Mouse (Mus musculus) heart, embryonic 10.5 days (tissue): ENCODE results near the gene Iqsec1. TPM values are rescaled to one million over a fixed set of nuclear protein-coding genes. Genes with fewer than 3 reads are reported as not detected.
A peak's percentile ranks its signal among the peaks of the same experiment; 100 is the strongest.

Experiments
- DNase-seq: peaks from one replicate; pipeline ENCODE4 v3.0.0-alpha.2; 2017; ENCODE audit warnings: low spot score
- H3K27ac ChIP-seq: fragments of 300-500 bp; sonication (generic); 2 replicates; pipeline ENCODE4 v1.5.1; 2016; ENCODE audit warnings: mild to moderate bottlenecking
- H3K27me3 ChIP-seq: fragments of 300-500 bp; sonication (generic); 2 replicates; pipeline ENCODE4 v1.6.1; 2016; ENCODE audit warnings: mild to moderate bottlenecking; ENCODE audit not compliant: poor library complexity, insufficient read depth, severe bottlenecking
- H3K36me3 ChIP-seq: fragments of 300-500 bp; sonication (generic); 2 replicates; pipeline ENCODE4 v1.6.1; 2016; ENCODE audit warnings: mild to moderate bottlenecking, moderate library complexity
- H3K4me1 ChIP-seq: fragments of 300-500 bp; sonication (generic); 2 replicates; pipeline ENCODE4 v1.6.1; 2016; ENCODE audit warnings: mild to moderate bottlenecking
- H3K4me3 ChIP-seq: fragments of 300-500 bp; sonication (generic); 2 replicates; pipeline ENCODE4 v1.5.1; 2016; ENCODE audit warnings: mild to moderate bottlenecking, moderate library complexity
- H3K9me3 ChIP-seq: fragments of 300-500 bp; sonication (generic); 2 replicates; pipeline ENCODE4 v1.6.1; 2016; ENCODE audit warnings: mild to moderate bottlenecking, moderate library complexity
- WGBS: fragments of 180-500 bp; shearing (Covaris S2); methylation state at CpG from one replicate; pipeline ENCODE4 v1.1.7; 2016; 5-methylcytosine and 5-hydroxymethylcytosine counted together
- polyA plus RNA-seq: library from polyadenylated mRNA; unstranded; fragments of >200 nt; fragmentation: Nextera tagmentation; extraction: Ambion mirVana; gene quantifications from 2 replicates; pipeline ENCODE4 v1.2.1, GENCODE M21; 2016

Iqsec1 gene
- polyA plus RNA-seq, 1 experiment from 2014 or later = 12.1 TPM

- Histone ChIP-seq H3K27me3 (peaks cover 3% of the 10 kb centered on the region; the same call in 1 of the 2 replicates), H3K9me3 (no peaks in the 10 kb centered on the region), H3K4me1 (peaks cover 68% of the 10 kb centered on the region), H3K36me3 (no peaks in the 10 kb centered on the region), H3K4me3 (no peak overlapping the region), H3K27ac (no peak overlapping the region)
- 38% methylated on average over 2 of the region's 2 CpGs for WGBS
- no peak for DNase-seq
Observed at GRCm38 (mm10) chr6:90805101-90805500, 183.4 kb downstream of the Iqsec1 start.

- Histone ChIP-seq H3K4me3 (no peak overlapping the region), H3K4me1 (peaks cover 68% of the 10 kb centered on the region), H3K27me3 (no peaks in the 10 kb centered on the region; the same call in 1 of the 2 replicates), H3K27ac (no peak overlapping the region), H3K9me3 (no peaks in the 10 kb centered on the region), H3K36me3 (no peaks in the 10 kb centered on the region)
- DNase-seq = no peak
Observed at GRCm38 (mm10) chr6:90804646-90805045, 183.8 kb downstream of the Iqsec1 start.

DNA sequence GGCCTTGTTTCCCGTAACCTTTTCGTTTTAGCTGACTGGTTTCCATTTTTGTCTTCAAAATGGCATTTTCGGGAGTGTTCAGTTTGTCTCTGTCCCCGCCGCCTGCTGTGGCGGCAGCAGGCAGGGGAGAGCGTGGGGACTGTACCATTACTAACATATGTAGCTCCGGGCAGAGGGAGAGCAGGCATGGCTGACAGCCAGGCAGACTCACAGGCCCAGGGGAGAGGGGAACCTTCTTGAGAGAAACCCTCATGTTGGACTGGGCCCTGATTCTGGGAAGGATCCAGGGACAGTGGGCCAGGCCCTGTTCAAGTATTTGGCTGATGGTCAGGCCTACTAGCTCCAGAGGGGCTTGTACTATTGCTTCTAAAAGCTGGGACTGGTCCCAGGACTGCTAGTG is 185.9 kb downstream of the Iqsec1 start:
- H3K27ac ChIP-seq = no peak overlapping the region
- no peaks in the 10 kb centered on the region for H3K9me3 ChIP-seq
- H3K36me3 ChIP-seq = no peaks in the 10 kb centered on the region
- 83% methylated on average over 8 of the region's 8 CpGs for WGBS
- peaks cover 62% of the 10 kb centered on the region for H3K4me1 ChIP-seq
- H3K4me3 ChIP-seq = no peak overlapping the region
- DNase-seq = no peak
- no peaks in the 10 kb centered on the region for H3K27me3 ChIP-seq

DNA sequence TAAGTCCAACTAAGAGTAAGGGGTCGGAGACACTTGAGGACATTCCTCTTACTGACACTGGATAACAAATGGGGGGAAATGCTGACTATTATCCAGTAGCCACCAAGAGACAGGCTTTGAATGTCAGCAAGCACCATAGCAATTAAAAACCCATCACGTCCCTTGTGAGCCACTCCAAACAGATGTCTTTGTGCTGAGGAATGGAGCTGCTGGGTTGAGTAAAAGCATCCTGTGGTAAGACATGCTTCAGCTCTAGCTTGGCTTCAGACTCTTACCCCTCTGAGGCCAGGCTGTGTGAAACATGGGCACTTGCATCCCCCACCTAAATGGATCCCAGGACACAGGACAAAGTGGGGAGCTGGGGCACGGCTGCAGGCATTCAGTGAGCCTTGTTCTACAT is 186.4 kb downstream of the Iqsec1 start:
- Histone ChIP-seq H3K27ac (no peak overlapping the region), H3K9me3 (no peaks in the 10 kb centered on the region), H3K4me1 (peaks cover 57% of the 10 kb centered on the region), H3K36me3 (no peaks in the 10 kb centered on the region), H3K4me3 (no peak overlapping the region), H3K27me3 (no peaks in the 10 kb centered on the region)
- WGBS = 75% methylated on average over 3 of the region's 3 CpGs
- no peak for DNase-seq

DNA sequence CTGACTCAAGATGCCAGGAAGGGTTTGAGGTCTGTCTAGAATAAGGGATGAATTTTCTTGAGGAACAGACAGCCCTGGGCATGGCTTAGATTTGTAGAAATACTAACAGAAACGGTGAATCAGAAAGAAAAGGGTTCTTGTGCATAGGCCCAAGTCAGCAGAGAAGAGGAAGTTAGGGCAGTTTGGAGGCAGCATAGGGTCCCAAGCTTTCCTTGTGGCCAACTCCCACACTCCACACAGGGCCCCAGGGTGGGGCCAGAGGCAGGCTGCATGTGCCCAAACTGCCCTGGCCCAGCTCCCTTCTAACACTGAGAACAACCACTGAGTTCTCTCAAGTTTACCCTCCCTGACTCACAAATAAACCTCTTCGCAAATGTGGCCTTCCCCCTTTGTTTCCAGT is 187.7 kb downstream of the Iqsec1 start:
- H3K27ac ChIP-seq = no peak overlapping the region
- H3K9me3 ChIP-seq = no peaks in the 10 kb centered on the region
- WGBS = 78% methylated on average over 2 of the region's 2 CpGs
- H3K4me3 ChIP-seq = no peak overlapping the region
- peaks cover 52% of the 10 kb centered on the region for H3K4me1 ChIP-seq
- no peak for DNase-seq
- H3K27me3 ChIP-seq = no peaks in the 10 kb centered on the region
- no peaks in the 10 kb centered on the region for H3K36me3 ChIP-seq

DNA sequence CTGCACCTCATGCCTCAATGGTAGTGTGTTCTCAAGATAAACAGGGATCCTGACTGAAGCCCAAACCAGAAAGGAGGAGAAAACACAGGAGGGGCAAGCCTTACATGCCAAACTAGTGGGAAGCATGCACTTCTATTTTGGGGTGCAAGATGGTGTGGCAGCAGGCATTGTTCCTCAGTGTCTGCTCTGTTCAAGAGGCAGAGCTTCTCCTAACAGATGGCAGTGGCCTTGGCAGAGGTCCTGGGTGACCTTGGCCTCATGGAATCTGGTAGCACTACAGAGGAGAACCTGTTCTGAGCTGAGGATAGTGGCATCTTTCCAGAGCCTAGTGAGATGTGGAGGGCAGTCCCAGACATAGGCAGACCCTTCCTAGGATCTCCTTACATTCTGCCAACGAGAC is 189.4 kb downstream of the Iqsec1 start:
- H3K27ac ChIP-seq = no peak overlapping the region
- H3K4me1 ChIP-seq = peaks cover 41% of the 10 kb centered on the region
- WGBS = 88% methylated on average over 1 of the region's 1 CpGs

GRCm38 (mm10) chr6:90798201-90798600 is 190.3 kb downstream of the Iqsec1 start:
- Histone ChIP-seq H3K9me3 (no peaks in the 10 kb centered on the region), H3K4me1 (peaks cover 38% of the 10 kb centered on the region; the same call in 1 of the 2 replicates), H3K27ac (peak overlapping the region; percentile 36; the same call in 1 of the 2 replicates), H3K4me3 (no peak overlapping the region), H3K36me3 (no peaks in the 10 kb centered on the region), H3K27me3 (no peaks in the 10 kb centered on the region)
- no peak for DNase-seq

More for the DNA sequence above, 189.4 kb downstream of the Iqsec1 start:
- Histone ChIP-seq H3K9me3 (no peaks in the 10 kb centered on the region), H3K27me3 (no peaks in the 10 kb centered on the region), H3K4me3 (no peak overlapping the region), H3K36me3 (no peaks in the 10 kb centered on the region)
- no peak for DNase-seq

- no peak overlapping the region for H3K27ac ChIP-seq
- no peak for DNase-seq
- H3K4me1 ChIP-seq = peaks cover 31% of the 10 kb centered on the region; the same call in 1 of the 2 replicates
- H3K36me3 ChIP-seq = no peaks in the 10 kb centered on the region
- no peak overlapping the region for H3K4me3 ChIP-seq
- no peaks in the 10 kb centered on the region for H3K27me3 ChIP-seq
- WGBS = 89% methylated on average over 2 of the region's 2 CpGs
- H3K9me3 ChIP-seq = no peaks in the 10 kb centered on the region
Observed at GRCm38 (mm10) chr6:90796902-90797596, 191.4 kb downstream of the Iqsec1 start.

GRCm38 (mm10) chr6:90790901-90791300 is 197.6 kb downstream of the Iqsec1 start:
- Histone ChIP-seq H3K27ac (no peak overlapping the region), H3K27me3 (no peaks in the 10 kb centered on the region), H3K4me3 (no peak overlapping the region), H3K4me1 (0 out of 2 replicates have a peak, but pooled peaks cover 12% of the 10 kb centered on the region), H3K9me3 (no peaks in the 10 kb centered on the region), H3K36me3 (no peaks in the 10 kb centered on the region)
- DNase-seq = no peak

GRCm38 (mm10) chr6:90789520-90789919 is 199.0 kb downstream of the Iqsec1 start:
- WGBS = 86% methylated on average over 5 of the region's 5 CpGs

GRCm38 (mm10) chr6:90787587-90787986 is 200.9 kb downstream of the Iqsec1 start:
- no peak overlapping the region for H3K27ac ChIP-seq
- DNase-seq = no peak
- 90% methylated on average over 3 of the region's 3 CpGs for WGBS
- no peaks in the 10 kb centered on the region for H3K36me3 ChIP-seq
- H3K9me3 ChIP-seq = no peaks in the 10 kb centered on the region
- no peak overlapping the region for H3K4me3 ChIP-seq
- peaks cover 37% of the 10 kb centered on the region for H3K4me1 ChIP-seq
- H3K27me3 ChIP-seq = no peaks in the 10 kb centered on the region

More at GRCm38 (mm10) chr6:90789520-90789919, 199.0 kb downstream of the Iqsec1 start:
- Histone ChIP-seq H3K4me3 (no peak overlapping the region), H3K36me3 (no peaks in the 10 kb centered on the region), H3K4me1 (0 out of 2 replicates have a peak, but pooled peaks cover 19% of the 10 kb centered on the region), H3K9me3 (no peaks in the 10 kb centered on the region), H3K27ac (no peak overlapping the region), H3K27me3 (no peaks in the 10 kb centered on the region)
- no peak for DNase-seq

- Histone ChIP-seq H3K27me3 (no peaks in the 10 kb centered on the region), H3K27ac (no peak overlapping the region), H3K4me1 (peaks cover 43% of the 10 kb centered on the region), H3K9me3 (no peaks in the 10 kb centered on the region), H3K4me3 (no peak overlapping the region), H3K36me3 (no peaks in the 10 kb centered on the region)
- 68% methylated on average over 6 of the region's 6 CpGs for WGBS
- DNase-seq = no peak
Observed at GRCm38 (mm10) chr6:90787036-90787435, 201.4 kb downstream of the Iqsec1 start.

GRCm38 (mm10) chr6:90786589-90786988 is 201.9 kb downstream of the Iqsec1 start:
- no peak for DNase-seq
- Histone ChIP-seq H3K4me3 (no peak overlapping the region), H3K27ac (no peak overlapping the region), H3K27me3 (no peaks in the 10 kb centered on the region), H3K36me3 (no peaks in the 10 kb centered on the region), H3K9me3 (no peaks in the 10 kb centered on the region), H3K4me1 (peaks cover 43% of the 10 kb centered on the region)
- 71% methylated on average over 3 of the region's 3 CpGs for WGBS

- Histone ChIP-seq H3K36me3 (no peaks in the 10 kb centered on the region), H3K27ac (peak overlapping the region; percentile 31; the same call in 1 of the 2 replicates), H3K27me3 (no peaks in the 10 kb centered on the region), H3K4me3 (no peak overlapping the region), H3K4me1 (peaks cover 55% of the 10 kb centered on the region), H3K9me3 (no peaks in the 10 kb centered on the region)
- DNase-seq = no peak
- WGBS = 77% methylated on average over 4 of the region's 4 CpGs
Observed at GRCm38 (mm10) chr6:90783945-90784344, 204.5 kb downstream of the Iqsec1 start.
